Mouse (Mus musculus): ENCODE data around the gene Gpr132. TPM values are rescaled to one million over a fixed set of nuclear protein-coding genes. Genes with fewer than 3 reads are reported as not detected.

Gpr132 gene
- polyA plus RNA-seq, 1 experiment = 256 TPM

DNA sequence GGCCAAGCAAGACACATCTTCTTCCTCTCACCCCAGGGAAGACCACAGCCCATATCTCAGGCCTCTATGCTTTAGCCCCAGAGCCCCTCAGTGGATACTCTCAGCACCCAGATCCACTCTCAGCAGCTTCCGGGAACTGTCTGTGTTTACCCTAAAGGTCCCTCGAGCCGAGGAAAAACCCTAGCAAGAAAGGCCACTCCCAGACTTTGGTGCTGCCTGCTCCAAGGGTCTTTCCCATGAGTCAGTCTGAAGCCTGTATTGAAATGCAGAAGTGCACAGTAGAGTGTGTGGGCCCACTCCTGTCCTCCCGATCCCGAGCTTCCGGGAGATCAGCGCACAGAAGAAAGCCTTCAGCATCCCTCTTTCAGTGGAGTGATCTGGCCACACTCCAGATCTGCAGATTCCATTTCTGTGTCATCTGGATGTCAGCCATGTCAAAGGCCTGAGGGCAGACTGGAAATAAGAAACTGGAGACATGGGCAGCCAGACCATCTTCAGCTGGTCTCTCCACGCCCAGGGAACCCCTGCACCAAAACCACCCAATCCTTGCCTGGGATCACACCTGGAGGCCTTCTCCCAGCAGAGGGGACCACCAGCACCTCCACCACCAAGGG is 1.5 kb downstream of the Gpr132 start:
- H3K27ac ChIP-seq (ENCODE audit: control insufficient read depth, insufficient read depth, low read length) = no peak overlapping the region
- H3K4me3 ChIP-seq (ENCODE audit: control insufficient read depth, insufficient read depth, low read length) = no peak overlapping the region
- no peak for DNase-seq
- TF ChIP-seq POLR2A (IDR thresholded peaks at IDR 0.05; ENCODE audit: control insufficient read depth, extremely low read depth, insufficient read depth, low read length, poor library complexity) = no peak
- TF ChIP-seq CTCF (IDR thresholded peaks at IDR 0.05; ENCODE audit: borderline replicate concordance, control insufficient read depth, extremely low read depth, insufficient read depth, low read length, poor library complexity) = no peak
- no peaks in the 10 kb centered on the region for H3K36me3 ChIP-seq (ENCODE audit: control insufficient read depth, insufficient read depth, low read length)
- 88% methylated on average over 8 of the region's 8 CpGs for WGBS
- no peaks in the 10 kb centered on the region for H3K27me3 ChIP-seq (ENCODE audit: control insufficient read depth, insufficient read depth, low read length)
- H3K4me1 ChIP-seq (replicated peaks; ENCODE audit: control insufficient read depth, insufficient read depth, low read length) = peaks cover 60% of the 10 kb centered on the region

DNA sequence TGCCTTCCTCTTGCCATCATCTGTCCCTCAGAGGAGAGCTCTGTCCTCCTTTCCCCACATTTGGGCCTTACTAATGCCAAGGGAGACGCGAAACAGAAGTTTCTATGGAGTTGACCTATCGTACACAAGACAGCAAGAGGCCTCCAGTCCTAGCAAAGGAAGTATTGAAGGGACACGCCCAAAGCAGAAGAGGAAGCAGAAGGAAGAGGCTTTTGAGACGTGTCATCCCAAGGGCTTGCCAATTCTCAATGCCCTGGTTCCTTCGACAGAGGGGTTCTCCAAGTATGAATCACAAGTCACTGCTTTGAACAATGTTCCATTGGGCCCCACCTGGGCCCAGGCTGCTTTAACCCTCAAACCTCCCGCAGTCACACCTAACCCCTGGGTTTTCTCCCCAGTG is 3.2 kb downstream of the Gpr132 start:
- WGBS = 83% methylated on average over 7 of the region's 7 CpGs
- no peak overlapping the region for H3K27ac ChIP-seq (ENCODE audit: control insufficient read depth, insufficient read depth, low read length)
- H3K27me3 ChIP-seq (ENCODE audit: control insufficient read depth, insufficient read depth, low read length) = no peaks in the 10 kb centered on the region

DNA sequence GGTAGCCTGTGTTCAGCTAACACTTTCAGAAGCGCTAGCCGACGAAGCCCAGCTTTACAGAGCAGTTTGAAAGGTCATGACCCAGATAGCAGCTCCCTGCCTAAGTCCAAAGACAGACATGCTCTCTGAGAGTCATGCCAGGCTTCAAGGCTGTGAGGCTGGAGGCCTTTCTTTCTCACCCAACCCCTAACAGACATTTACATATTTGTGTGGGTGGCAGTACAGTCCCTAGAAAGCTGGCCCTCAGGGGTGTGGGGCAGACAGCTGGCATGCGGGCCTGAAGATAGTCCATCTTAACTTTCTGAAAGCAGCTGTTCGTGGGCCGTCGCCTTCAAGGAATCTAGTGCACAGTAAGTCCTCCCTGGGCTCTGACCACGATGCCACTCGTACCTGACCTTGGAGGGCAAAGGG is 6.1 kb downstream of the Gpr132 start:
- Histone ChIP-seq H3K27ac (ENCODE audit: control insufficient read depth, insufficient read depth, low read length) (peak overlapping the region; percentile 4; the same call in 1 of the 2 replicates), H3K27me3 (ENCODE audit: control insufficient read depth, insufficient read depth, low read length) (no peaks in the 10 kb centered on the region), H3K4me3 (ENCODE audit: control insufficient read depth, insufficient read depth, low read length) (no peak overlapping the region), H3K36me3 (ENCODE audit: control insufficient read depth, insufficient read depth, low read length) (no peaks in the 10 kb centered on the region; the same call in 1 of the 2 replicates), H3K4me1 (replicated peaks; ENCODE audit: control insufficient read depth, insufficient read depth, low read length) (peaks cover 55% of the 10 kb centered on the region)
- WGBS = 74% methylated on average over 9 of the region's 9 CpGs
- TF ChIP-seq POLR2A (IDR thresholded peaks at IDR 0.05; ENCODE audit: control insufficient read depth, extremely low read depth, insufficient read depth, low read length, poor library complexity) (no peak), CTCF (IDR thresholded peaks at IDR 0.05; ENCODE audit: borderline replicate concordance, control insufficient read depth, extremely low read depth, insufficient read depth, low read length, poor library complexity) (no peak)
- DNase-seq = no peak

More for the DNA sequence above, 3.2 kb downstream of the Gpr132 start:
- no peak overlapping the region for H3K4me3 ChIP-seq (ENCODE audit: control insufficient read depth, insufficient read depth, low read length)
- no peaks in the 10 kb centered on the region for H3K36me3 ChIP-seq (ENCODE audit: control insufficient read depth, insufficient read depth, low read length)
- no peak for DNase-seq
- TF ChIP-seq POLR2A (IDR thresholded peaks at IDR 0.05; ENCODE audit: control insufficient read depth, extremely low read depth, insufficient read depth, low read length, poor library complexity) (no peak), CTCF (IDR thresholded peaks at IDR 0.05; ENCODE audit: borderline replicate concordance, control insufficient read depth, extremely low read depth, insufficient read depth, low read length, poor library complexity) (no peak)
- H3K4me1 ChIP-seq (replicated peaks; ENCODE audit: control insufficient read depth, insufficient read depth, low read length) = peaks cover 55% of the 10 kb centered on the region

DNA sequence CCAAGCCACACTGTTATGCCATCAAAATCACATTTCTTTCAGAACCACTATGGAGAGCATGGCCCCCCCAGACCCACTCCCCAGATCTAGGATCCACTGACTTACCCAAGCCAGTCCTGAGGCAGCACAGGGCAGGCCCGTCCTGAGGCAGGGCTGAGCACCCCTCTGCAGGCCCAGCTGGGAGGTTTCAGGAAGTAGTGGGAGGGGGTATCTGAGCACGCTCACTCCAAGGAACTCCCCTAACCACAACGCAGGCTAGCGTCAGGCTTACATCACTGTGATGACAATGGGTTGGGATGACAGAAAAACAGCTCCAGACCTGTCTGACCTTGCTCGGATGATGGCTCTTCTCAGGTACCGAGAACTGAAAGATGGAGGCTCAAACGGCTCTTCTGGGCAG is 7.3 kb downstream of the Gpr132 start:
- no peak for TF ChIP-seq CTCF (IDR thresholded peaks at IDR 0.05; ENCODE audit: borderline replicate concordance, control insufficient read depth, extremely low read depth, insufficient read depth, low read length, poor library complexity)
- peak; percentile 96 for TF ChIP-seq POLR2A (IDR thresholded peaks at IDR 0.05; ENCODE audit: control insufficient read depth, extremely low read depth, insufficient read depth, low read length, poor library complexity)
- Histone ChIP-seq H3K27ac (ENCODE audit: control insufficient read depth, insufficient read depth, low read length) (peak overlapping the region; percentile 90), H3K36me3 (ENCODE audit: control insufficient read depth, insufficient read depth, low read length) (no peaks in the 10 kb centered on the region; the same call in 1 of the 2 replicates), H3K4me1 (replicated peaks; ENCODE audit: control insufficient read depth, insufficient read depth, low read length) (peaks cover 58% of the 10 kb centered on the region), H3K27me3 (ENCODE audit: control insufficient read depth, insufficient read depth, low read length) (no peaks in the 10 kb centered on the region), H3K4me3 (ENCODE audit: control insufficient read depth, insufficient read depth, low read length) (peak overlapping the region; percentile 54)
- peak; percentile 82 for DNase-seq
- 7% methylated on average over 7 of the region's 7 CpGs for WGBS

DNA sequence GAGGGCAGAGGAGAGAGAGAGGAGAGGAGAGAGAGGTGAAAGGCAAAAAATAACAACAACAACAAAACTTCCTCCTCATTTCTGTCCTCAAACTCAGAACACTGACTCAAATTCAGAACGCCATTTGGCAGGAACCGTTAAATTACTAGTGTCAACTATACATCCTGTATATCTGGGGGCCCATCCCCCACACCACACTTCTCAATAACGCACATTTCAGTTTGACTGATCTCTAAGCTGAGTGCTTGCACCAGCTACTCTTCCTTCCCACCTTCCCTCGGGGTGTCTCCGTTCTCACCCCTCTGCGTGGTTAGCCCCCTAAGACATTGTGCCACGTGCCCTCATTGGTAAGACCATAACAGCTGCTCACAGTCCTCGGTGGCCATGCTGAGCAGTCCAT is 8.1 kb downstream of the Gpr132 start:
- Histone ChIP-seq H3K4me1 (replicated peaks; ENCODE audit: control insufficient read depth, insufficient read depth, low read length) (peaks cover 59% of the 10 kb centered on the region), H3K27ac (ENCODE audit: control insufficient read depth, insufficient read depth, low read length) (peak overlapping the region; percentile 90), H3K27me3 (ENCODE audit: control insufficient read depth, insufficient read depth, low read length) (no peaks in the 10 kb centered on the region), H3K36me3 (ENCODE audit: control insufficient read depth, insufficient read depth, low read length) (peaks cover 5% of the 10 kb centered on the region), H3K4me3 (ENCODE audit: control insufficient read depth, insufficient read depth, low read length) (peak overlapping the region; percentile 54)
- peak; percentile 88 for DNase-seq
- WGBS = 3% methylated on average over 8 of the region's 8 CpGs
- TF ChIP-seq POLR2A (IDR thresholded peaks at IDR 0.05; ENCODE audit: control insufficient read depth, extremely low read depth, insufficient read depth, low read length, poor library complexity) = no peak
- TF ChIP-seq CTCF (IDR thresholded peaks at IDR 0.05; ENCODE audit: borderline replicate concordance, control insufficient read depth, extremely low read depth, insufficient read depth, low read length, poor library complexity) = no peak

DNA sequence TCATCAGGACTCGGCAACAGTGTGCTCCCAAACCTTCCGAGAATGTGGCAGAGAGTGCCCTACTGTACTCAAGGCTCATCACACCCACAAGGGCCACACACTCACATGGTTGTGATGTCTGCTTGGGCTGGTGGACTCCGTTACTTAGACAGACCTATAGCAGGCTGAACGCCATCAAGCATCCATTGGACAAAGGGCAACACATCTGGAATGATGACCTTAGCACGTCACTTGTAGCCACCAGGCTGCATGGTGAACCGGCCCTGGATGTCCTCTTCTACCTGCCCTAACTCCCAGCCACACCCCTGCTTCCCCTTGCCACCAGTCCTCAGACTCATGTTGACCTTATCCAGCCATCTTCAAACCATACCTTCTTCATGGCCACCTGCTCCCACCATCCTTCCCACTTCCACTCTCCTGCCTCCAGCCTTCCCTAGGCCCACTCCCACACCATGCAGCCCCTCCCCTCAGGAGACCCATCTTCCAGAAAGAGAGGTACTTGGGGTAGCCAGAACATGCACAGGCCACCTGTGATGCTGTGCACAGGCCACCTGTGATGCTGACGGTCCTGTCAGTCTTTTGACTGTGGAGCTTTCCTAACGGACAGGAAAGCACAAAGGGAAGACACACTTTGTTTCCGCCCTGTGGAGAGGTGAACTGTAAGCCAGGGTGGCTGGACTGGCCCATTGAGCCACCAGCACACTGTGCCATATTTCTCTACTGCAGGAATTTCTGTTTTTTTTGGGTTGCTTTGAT is 9.3 kb downstream of the Gpr132 start:
- TF ChIP-seq POLR2A (IDR thresholded peaks at IDR 0.05; ENCODE audit: control insufficient read depth, extremely low read depth, insufficient read depth, low read length, poor library complexity) (no peak), CTCF (IDR thresholded peaks at IDR 0.05; ENCODE audit: borderline replicate concordance, control insufficient read depth, extremely low read depth, insufficient read depth, low read length, poor library complexity) (no peak)
- DNase-seq = no peak
- peaks cover 9% of the 10 kb centered on the region for H3K36me3 ChIP-seq (ENCODE audit: control insufficient read depth, insufficient read depth, low read length)
- no peaks in the 10 kb centered on the region for H3K27me3 ChIP-seq (ENCODE audit: control insufficient read depth, insufficient read depth, low read length)
- 60% methylated on average over 9 of the region's 9 CpGs for WGBS
- H3K4me3 ChIP-seq (ENCODE audit: control insufficient read depth, insufficient read depth, low read length) = peak overlapping the region; percentile 54
- peak overlapping the region; percentile 90 for H3K27ac ChIP-seq (ENCODE audit: control insufficient read depth, insufficient read depth, low read length)
- peaks cover 64% of the 10 kb centered on the region for H3K4me1 ChIP-seq (replicated peaks; ENCODE audit: control insufficient read depth, insufficient read depth, low read length)

All from thymus, adult 2 months (tissue).